ENCODE assay signal across 8 mouse cellular contexts in the genomic region with DNA sequence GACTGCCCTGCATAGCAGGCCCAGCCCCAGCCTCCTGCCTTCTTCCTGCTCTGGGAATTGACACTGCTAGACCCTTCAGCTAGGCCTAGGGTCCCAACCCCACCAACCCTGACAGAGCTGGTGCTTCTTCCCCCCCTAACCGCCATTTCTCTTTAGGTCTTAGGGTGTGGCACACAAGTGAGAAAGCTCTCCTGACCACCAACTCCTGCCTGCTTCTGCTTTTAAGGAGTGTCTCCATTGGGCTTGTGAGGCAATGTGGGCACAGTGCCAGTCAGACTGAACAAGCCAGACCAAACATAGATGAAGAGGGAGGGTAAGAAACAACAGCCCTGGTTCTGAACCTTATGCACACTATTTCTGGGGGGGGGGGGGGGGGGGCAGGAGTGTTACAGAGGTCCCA. TPM values are rescaled to one million over a fixed set of nuclear protein-coding genes. Genes with fewer than 3 reads are reported as not detected.
DNase-seq lines count a peak whose midpoint lies in the region; ATAC-seq and TF ChIP-seq lines count a peak whose summit lies in the region.

No protein-coding gene starts in this region.

- no peaks in the 10 kb centered on the region for H3K9me3 ChIP-seq in forebrain, embryonic 14.5 days (replicated peaks; ENCODE audit: control insufficient read depth, low read length)
- no peaks in the 10 kb centered on the region for H3K9me3 ChIP-seq in forebrain, postnatal 0 days (ENCODE audit: low read length)
- no peaks in the 10 kb centered on the region for H3K9me3 ChIP-seq in lung, embryonic 16.5 days (ENCODE audit: control insufficient read depth, low read length)
- no peaks in the 10 kb centered on the region for H3K9me3 ChIP-seq in hindbrain, embryonic 13.5 days

- TF ChIP-seq CTCF in forebrain, postnatal 0 days (IDR thresholded peaks at IDR 0.05; ENCODE audit: low read depth) = no peak

- DNase-seq in forebrain, embryonic 14.5 days (ENCODE audit: low spot score) = peak; percentile 13
- DNase-seq in forebrain, postnatal 0 days = no peak
- peak; percentile 98 for DNase-seq in adipocyte (ENCODE audit: low spot score)
- DNase-seq in heart, postnatal 4 days = peak; percentile 76
- DNase-seq in urinary bladder, postnatal 4 days (ENCODE audit: low spot score in 2 of 2) = peak; percentile 54 to 75

- no peaks in the 10 kb centered on the region for H3K27me3 ChIP-seq in forebrain, embryonic 14.5 days (replicated peaks; ENCODE audit: control insufficient read depth, insufficient read depth, low read length)
- no peaks in the 10 kb centered on the region for H3K27me3 ChIP-seq in forebrain, postnatal 0 days (ENCODE audit: insufficient read depth, low read length)
- H3K27me3 ChIP-seq in lung, embryonic 16.5 days (ENCODE audit: control insufficient read depth, insufficient read depth, low read depth, low read length) = no peaks in the 10 kb centered on the region
- no peaks in the 10 kb centered on the region for H3K27me3 ChIP-seq in hindbrain, embryonic 13.5 days

- H3K36me3 ChIP-seq in forebrain, embryonic 14.5 days (ENCODE audit: control insufficient read depth, insufficient read depth, low read length) = 0 out of 2 replicates have a peak, but pooled peaks cover 11% of the 10 kb centered on the region
- no peaks in the 10 kb centered on the region for H3K36me3 ChIP-seq in forebrain, postnatal 0 days (ENCODE audit: insufficient read depth)
- no peaks in the 10 kb centered on the region for H3K36me3 ChIP-seq in lung, embryonic 16.5 days (ENCODE audit: control insufficient read depth, insufficient read depth, low read length)
- peaks cover 11% of the 10 kb centered on the region for H3K36me3 ChIP-seq in hindbrain, embryonic 13.5 days

- no peak overlapping the region for H3K27ac ChIP-seq in forebrain, embryonic 14.5 days (ENCODE audit: low read depth, low read length)
- no peak overlapping the region for H3K27ac ChIP-seq in forebrain, postnatal 0 days (ENCODE audit: low read depth, low read length)
- peak overlapping the region; percentile 82 for H3K27ac ChIP-seq in lung, embryonic 16.5 days (ENCODE audit: low read length)
- H3K27ac ChIP-seq in hindbrain, embryonic 13.5 days = no peak overlapping the region

- H3K9ac ChIP-seq in forebrain, embryonic 14.5 days (ENCODE audit: low read length) = no peak overlapping the region
- H3K9ac ChIP-seq in forebrain, postnatal 0 days = no peak overlapping the region
- no peak overlapping the region for H3K9ac ChIP-seq in lung, embryonic 16.5 days (ENCODE audit: low read length)
- no peak overlapping the region for H3K9ac ChIP-seq in hindbrain, embryonic 13.5 days

- no peak overlapping the region for H3K4me3 ChIP-seq in forebrain, embryonic 14.5 days (ENCODE audit: low read depth, low read length)
- no peak overlapping the region for H3K4me3 ChIP-seq in forebrain, postnatal 0 days (ENCODE audit: low read depth, low read length)
- no peak overlapping the region for H3K4me3 ChIP-seq in lung, embryonic 16.5 days (ENCODE audit: low read length)
- H3K4me3 ChIP-seq in hindbrain, embryonic 13.5 days = no peak overlapping the region

- no peaks in the 10 kb centered on the region for H3K4me1 ChIP-seq in forebrain, embryonic 14.5 days (ENCODE audit: control insufficient read depth, insufficient read depth, low read length)
- H3K4me1 ChIP-seq in forebrain, postnatal 0 days (ENCODE audit: insufficient read depth) = no peaks in the 10 kb centered on the region
- peaks cover 65% of the 10 kb centered on the region for H3K4me1 ChIP-seq in lung, embryonic 16.5 days (replicated peaks; ENCODE audit: control insufficient read depth, insufficient read depth, low read length)
- peaks cover 44% of the 10 kb centered on the region for H3K4me1 ChIP-seq in hindbrain, embryonic 13.5 days (replicated peaks)

- ATAC-seq in forebrain, embryonic 14.5 days = no peak
- ATAC-seq in forebrain, postnatal 0 days = no peak
- ATAC-seq in lung, embryonic 16.5 days (ENCODE audit: low read depth) = no peak
- no peak for ATAC-seq in hindbrain, embryonic 13.5 days (ENCODE audit: low FRiP score)
- no peak for ATAC-seq in cerebellum, adult (ENCODE audit: insufficient number of reproducible peaks, low FRiP score, low TSS enrichment)

- no peak overlapping the region for H3K4me2 ChIP-seq in forebrain, embryonic 14.5 days (ENCODE audit: low read length)
- H3K4me2 ChIP-seq in forebrain, postnatal 0 days (ENCODE audit: low read depth) = no peak overlapping the region
- no peak overlapping the region for H3K4me2 ChIP-seq in lung, embryonic 16.5 days (ENCODE audit: low read depth, low read length)
- no peak overlapping the region for H3K4me2 ChIP-seq in hindbrain, embryonic 13.5 days

- WGBS in forebrain, embryonic 14.5 days = 88% methylated on average over 1 of the region's 1 CpGs
- 80% methylated on average over 1 of the region's 1 CpGs for WGBS in forebrain, postnatal 0 days
- 53% methylated on average over 1 of the region's 1 CpGs for WGBS in lung, embryonic 16.5 days
- WGBS in hindbrain, embryonic 13.5 days = 88% methylated on average over 1 of the region's 1 CpGs

RNA-seq across cellular contexts. Expression of a gene that starts 3.1 kb away (rescaled TPM):
- polyA plus RNA-seq in forebrain, embryonic 14.5 days (2014; fragmentation: Nextera tagmentation; extraction: Ambion mirVana) = 0.52 and 1.6 TPM in 2 replicates
- 0.95 and 1.0 TPM in 2 replicates for total RNA-seq in forebrain, postnatal 0 days (2014; rRNA removed)
- polyA plus RNA-seq in forebrain, postnatal 0 days (2015; fragmentation: Nextera tagmentation; extraction: Ambion mirVana) = 2.4 and 2.5 TPM in 2 replicates
- total RNA-seq in heart, postnatal 4 days (2021) = 10 to 100 TPM; 28.7 to 29.9 TPM
- polyA plus RNA-seq in lung, embryonic 16.5 days (2015; fragmentation: Nextera tagmentation; extraction: Ambion mirVana) = 5.6 and 8.9 TPM in 2 replicates
- polyA plus RNA-seq in hindbrain, embryonic 13.5 days (2015; fragmentation: Nextera tagmentation; extraction: Ambion mirVana) = 2.0 and 2.7 TPM in 2 replicates

RNA-seq across cellular contexts. Expression of a gene that starts 9.0 kb away (rescaled TPM):
- 0.18 and 0.22 TPM in 2 replicates for polyA plus RNA-seq in forebrain, embryonic 14.5 days (2014; fragmentation: Nextera tagmentation; extraction: Ambion mirVana)
- total RNA-seq in forebrain, postnatal 0 days (2014; rRNA removed) = not detected in 2 replicates
- polyA plus RNA-seq in forebrain, postnatal 0 days (2015; fragmentation: Nextera tagmentation; extraction: Ambion mirVana) = 0.27 TPM in 1 of 2 replicates, not detected in the other
- total RNA-seq in heart, postnatal 4 days (2021) = under 1 TPM in 1 of 2 experiments, not detected in 1; 0.27 TPM
- polyA plus RNA-seq in lung, embryonic 16.5 days (2015; fragmentation: Nextera tagmentation; extraction: Ambion mirVana) = 35.5 and 36.2 TPM in 2 replicates
- polyA plus RNA-seq in hindbrain, embryonic 13.5 days (2015; fragmentation: Nextera tagmentation; extraction: Ambion mirVana) = 0.88 and 1.0 TPM in 2 replicates

RNA-seq across cellular contexts. Expression of a gene that starts 30.3 kb away (rescaled TPM):
- polyA plus RNA-seq in forebrain, embryonic 14.5 days (2014; fragmentation: Nextera tagmentation; extraction: Ambion mirVana) = 55.8 and 56.5 TPM in 2 replicates
- 60.4 and 70.9 TPM in 2 replicates for total RNA-seq in forebrain, postnatal 0 days (2014; rRNA removed)
- polyA plus RNA-seq in forebrain, postnatal 0 days (2015; fragmentation: Nextera tagmentation; extraction: Ambion mirVana) = 49.5 and 59.4 TPM in 2 replicates
- 10 to 100 TPM; 25.7 to 29.0 TPM for total RNA-seq in heart, postnatal 4 days (2021)
- 34.3 and 36.8 TPM in 2 replicates for polyA plus RNA-seq in lung, embryonic 16.5 days (2015; fragmentation: Nextera tagmentation; extraction: Ambion mirVana)
- 49.9 and 55.3 TPM in 2 replicates for polyA plus RNA-seq in hindbrain, embryonic 13.5 days (2015; fragmentation: Nextera tagmentation; extraction: Ambion mirVana)

RNA-seq across cellular contexts. Expression of a gene that starts 30.4 kb away (rescaled TPM):
- polyA plus RNA-seq in forebrain, embryonic 14.5 days (2014; fragmentation: Nextera tagmentation; extraction: Ambion mirVana) = 16.5 and 20.4 TPM in 2 replicates
- total RNA-seq in forebrain, postnatal 0 days (2014; rRNA removed) = 14.5 and 18.9 TPM in 2 replicates
- 6.9 and 8.4 TPM in 2 replicates for polyA plus RNA-seq in forebrain, postnatal 0 days (2015; fragmentation: Nextera tagmentation; extraction: Ambion mirVana)
- total RNA-seq in heart, postnatal 4 days (2021) = 1 to 10 TPM; 8.0 to 10.0 TPM
- polyA plus RNA-seq in lung, embryonic 16.5 days (2015; fragmentation: Nextera tagmentation; extraction: Ambion mirVana) = 23.6 and 25.7 TPM in 2 replicates
- 25.0 and 25.9 TPM in 2 replicates for polyA plus RNA-seq in hindbrain, embryonic 13.5 days (2015; fragmentation: Nextera tagmentation; extraction: Ambion mirVana)

RNA-seq across cellular contexts. Expression of a gene that starts 44.6 kb away (rescaled TPM):
- polyA plus RNA-seq in forebrain, embryonic 14.5 days (2014; fragmentation: Nextera tagmentation; extraction: Ambion mirVana) = not detected in 2 replicates
- not detected in 2 replicates for total RNA-seq in forebrain, postnatal 0 days (2014; rRNA removed)
- polyA plus RNA-seq in forebrain, postnatal 0 days (2015; fragmentation: Nextera tagmentation; extraction: Ambion mirVana) = 0.01 TPM in 1 of 2 replicates, not detected in the other
- under 1 TPM; 0.16 to 0.19 TPM for total RNA-seq in heart, postnatal 4 days (2021)
- 0.83 and 2.0 TPM in 2 replicates for polyA plus RNA-seq in lung, embryonic 16.5 days (2015; fragmentation: Nextera tagmentation; extraction: Ambion mirVana)
- polyA plus RNA-seq in hindbrain, embryonic 13.5 days (2015; fragmentation: Nextera tagmentation; extraction: Ambion mirVana) = not detected in 2 replicates

Comparison
In these comparisons a context has a peak if more than half of its experiments do, and no peak if none do; other contexts are left out.
1. RNA of a gene that starts 9.0 kb away (polyA plus RNA-seq): 35.5 to 36.2 TPM in lung, embryonic 16.5 days; 0.88 to 1.0 TPM in hindbrain, embryonic 13.5 days, 0.27 TPM in forebrain, postnatal 0 days and 0.18 to 0.22 TPM in forebrain, embryonic 14.5 days; every median in the first group is over 10 times any median in the second.